Mouse (Mus musculus) macrophage (primary cell): ENCODE data around the gene Vezt. TPM values are rescaled to one million over a fixed set of nuclear protein-coding genes. Genes with fewer than 3 reads are reported as not detected.

ENCODE experiments used
- H3K27ac ChIP-seq: fragments of 350-480 bp; formaldehyde crosslinking; 2 replicates; pipeline ENCODE4 v1.9.0; 2021
- H3K36me3 ChIP-seq: fragments of 350-480 bp; formaldehyde crosslinking; 2 replicates; pipeline ENCODE4 v1.9.0; 2021; ENCODE audit errors: inconsistent target
- H3K4me3 ChIP-seq: fragments of 350-480 bp; formaldehyde crosslinking; 2 replicates; pipeline ENCODE4 v1.9.0; 2021; ENCODE audit errors: inconsistent target
- H3K79me2 ChIP-seq: fragments of 350-480 bp; formaldehyde crosslinking; 2 replicates; pipeline ENCODE4 v1.9.0; 2021; ENCODE audit errors: inconsistent target
- WGBS: methylation state at CpG from one replicate; pipeline ENCODE4 v1.1.7; 2026; ENCODE audit warnings: inconsistent platforms; ENCODE audit not compliant: missing documents; 5-methylcytosine and 5-hydroxymethylcytosine counted together
- polyA plus RNA-seq: library from polyadenylated mRNA; stranded (reverse); fragments of 250-400 nt; gene quantifications from 3 replicates; pipeline ENCODE4 v1.2.4, GENCODE M21; 2018; ENCODE audit warnings: inconsistent platforms
- total RNA-seq, 78 experiments: library from RNA; depleted of rRNA; stranded (reverse); fragments of 250-400 nt; gene quantifications; 1 replicate in 9 of 78; 2 replicates in 24 of 78; 3 replicates in 43 of 78; 4 replicates in 2 of 78; pipeline ENCODE4 v1.2.4; 2018; ENCODE audit warnings: inconsistent platforms in 56 of 78

Gene Vezt
- total RNA-seq (2018; cell fraction: chromatin; rRNA removed) = 100 to 1,000 TPM in 4 of 26 experiments, 10 to 100 TPM in 22; 33.5 to 274 (median 73.5) TPM
- total RNA-seq (2018; cell fraction: cytosol; rRNA removed) = 10 to 100 TPM; 10.6 to 18.7 (median 13.8) TPM
- 100 to 1,000 TPM in 2 of 26 experiments, 10 to 100 TPM in 24; 21.5 to 227 (median 47.7) TPM for total RNA-seq (2018; cell fraction: nucleus; rRNA removed)
- 11.2 to 15.9 TPM (median 13.0 TPM) in 3 replicates for polyA plus RNA-seq

DNA sequence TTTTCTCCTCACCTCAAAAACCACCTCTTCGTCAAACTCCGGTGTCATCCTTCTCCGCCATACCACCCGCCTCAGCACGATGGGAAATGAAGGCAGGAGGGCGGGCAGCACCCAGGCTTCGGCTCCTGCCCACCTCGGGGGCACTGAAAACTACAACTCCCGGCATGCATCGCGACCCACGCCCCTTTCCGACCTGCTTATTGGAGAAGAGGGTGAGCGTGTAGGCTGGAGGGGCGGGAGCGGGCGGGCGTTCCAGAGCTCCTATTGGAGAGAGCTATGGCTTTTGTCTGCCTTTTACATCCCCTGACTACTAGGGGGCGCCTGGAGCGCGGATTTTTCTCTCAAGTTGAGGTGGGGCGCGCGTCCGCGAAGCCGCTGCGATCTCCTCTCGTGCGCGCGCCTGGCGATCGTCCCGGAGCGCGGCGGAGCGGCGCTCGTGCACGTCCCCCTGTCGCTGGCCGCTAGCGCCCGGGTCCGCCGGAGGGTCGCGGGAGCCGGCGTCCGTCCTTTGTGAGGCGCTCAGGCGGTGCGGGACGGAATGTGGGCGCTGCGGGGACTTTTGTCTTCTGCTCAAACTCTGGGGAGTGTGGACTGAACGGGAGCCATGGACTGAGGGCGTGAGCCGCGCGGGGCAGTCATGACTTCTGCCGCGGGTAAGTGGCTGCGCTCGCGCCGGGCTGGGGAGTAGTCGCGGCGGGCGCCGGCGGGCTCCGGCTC, at the start of gene Vezt, which contains the start of gene Fgd6:
Gene Vezt (minus strand): TSS at position 160 of the 717 bp plus-strand sequence.
Gene Fgd6 (plus strand): TSS at position 344 of the 717 bp plus-strand sequence.
- WGBS = under 1% methylated on average over 52 of the region's 77 CpGs

DNA sequence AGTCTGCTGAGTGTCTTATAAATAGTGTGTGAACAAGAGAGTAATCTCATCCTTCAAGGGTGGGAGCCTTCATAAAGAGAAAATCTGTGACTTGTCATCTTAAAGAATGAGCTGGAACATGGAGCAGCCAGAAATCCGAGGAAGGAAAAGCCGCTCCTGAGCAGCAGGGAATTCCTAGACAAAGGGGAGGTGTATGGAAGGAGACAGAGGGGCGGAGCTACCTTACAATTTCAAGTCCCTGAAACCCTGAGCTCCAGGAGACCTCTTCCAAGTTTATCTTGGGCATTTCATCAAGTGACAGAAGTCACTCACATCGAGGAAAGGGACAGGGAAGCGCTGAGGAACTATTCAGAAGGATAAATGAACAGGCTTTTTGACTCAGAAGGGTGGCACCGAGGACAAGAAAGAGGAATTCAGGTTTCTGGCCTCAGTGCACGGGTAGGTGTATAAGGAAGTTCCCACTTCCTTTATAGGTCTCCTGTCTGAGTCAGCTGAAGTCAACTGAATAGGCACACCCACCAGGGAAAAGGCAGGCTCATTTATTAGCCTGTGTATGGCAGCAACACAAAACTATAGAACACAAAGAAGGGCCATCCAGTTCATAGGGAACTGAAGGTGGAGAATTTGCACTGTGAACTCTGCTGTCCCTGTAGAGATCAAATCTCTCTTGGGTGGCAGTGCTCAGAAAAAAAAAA, 46.6 kb upstream of the Vezt start:
- Histone ChIP-seq H3K36me3 (no peaks in the 10 kb centered on the region), H3K4me3 (no peak overlapping the region), H3K27ac (no peak overlapping the region), H3K79me2 (no peaks in the 10 kb centered on the region)
- WGBS = 42% methylated on average over 7 of the region's 7 CpGs

More for the DNA sequence above, at the start of gene Vezt, which contains the start of gene Fgd6:
- Histone ChIP-seq H3K4me3 (peak within 1 kb of the TSS; percentile 88), H3K27ac (peak within 1 kb of the TSS; percentile 68), H3K36me3 (no peaks in the 10 kb centered on the region), H3K79me2 (peaks cover 93% of the 10 kb centered on the region)

DNA sequence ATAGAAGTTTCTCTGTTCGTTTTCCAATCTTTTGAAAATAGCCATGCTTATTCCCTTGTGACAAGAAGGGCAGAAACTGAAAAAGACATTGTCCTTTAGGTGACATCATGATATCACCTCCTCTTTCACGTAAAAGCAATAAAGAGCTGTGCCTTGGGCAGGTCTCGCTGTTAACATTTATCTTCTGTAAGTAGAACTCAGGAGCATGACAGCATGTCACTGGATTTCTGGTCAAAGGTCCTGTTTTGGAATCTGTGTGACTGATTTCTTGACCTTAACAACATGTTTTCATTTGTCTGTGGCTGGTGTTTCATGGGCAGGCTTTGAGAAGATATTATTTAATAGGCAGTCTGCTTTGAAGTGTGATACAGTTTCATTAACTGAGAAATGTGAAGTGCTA, 45.1 kb upstream of the Vezt start:
- no peak overlapping the region for H3K27ac ChIP-seq
- WGBS = 89% methylated on average over 3 of the region's 3 CpGs
- no peaks in the 10 kb centered on the region for H3K36me3 ChIP-seq
- no peak overlapping the region for H3K4me3 ChIP-seq
- H3K79me2 ChIP-seq = no peaks in the 10 kb centered on the region

DNA sequence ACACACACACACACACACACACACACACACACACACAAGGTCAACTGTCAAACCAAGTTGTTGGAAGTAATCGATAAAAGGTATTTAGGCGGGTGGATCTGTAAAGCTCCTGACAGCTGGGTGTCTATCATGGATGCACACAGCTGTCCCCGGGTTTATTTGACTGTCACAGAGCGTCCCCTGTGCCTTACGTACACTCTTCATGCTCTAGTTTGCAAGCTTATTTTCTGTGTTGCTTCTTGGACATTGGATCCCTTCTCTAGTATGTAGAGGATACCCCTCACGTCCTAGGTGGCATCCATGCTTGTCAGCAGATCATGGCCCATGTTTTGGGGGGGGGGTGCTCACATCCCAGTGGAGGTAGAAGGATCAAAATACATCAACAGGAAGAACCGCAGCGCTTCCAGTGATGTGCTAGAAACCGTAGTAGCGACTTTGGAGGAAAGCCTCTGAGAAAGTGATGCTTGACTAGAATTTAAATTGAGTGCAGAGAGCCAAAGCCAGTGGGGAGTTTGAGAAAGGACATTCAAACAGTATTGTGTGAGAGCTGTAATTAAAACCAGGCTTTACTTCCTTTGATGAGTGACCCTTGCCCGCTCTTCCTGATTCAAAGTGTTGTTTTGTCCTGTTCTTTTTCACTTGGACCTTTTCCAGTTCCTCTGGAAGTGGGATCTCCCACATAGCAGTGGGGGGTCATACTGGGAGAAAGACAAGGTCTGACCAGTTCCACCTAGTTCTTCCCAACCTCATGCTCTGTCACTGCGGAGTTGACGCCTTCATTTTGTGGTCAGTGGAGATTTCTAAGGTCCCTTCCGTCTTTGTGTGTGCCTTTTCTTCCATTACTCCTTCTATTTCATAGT, 41.6 kb upstream of the Vezt start:
- Histone ChIP-seq H3K36me3 (no peaks in the 10 kb centered on the region), H3K27ac (no peak overlapping the region), H3K79me2 (no peaks in the 10 kb centered on the region; the same call in 1 of the 2 replicates), H3K4me3 (no peak overlapping the region)
- WGBS = 96% methylated on average over 14 of the region's 14 CpGs

DNA sequence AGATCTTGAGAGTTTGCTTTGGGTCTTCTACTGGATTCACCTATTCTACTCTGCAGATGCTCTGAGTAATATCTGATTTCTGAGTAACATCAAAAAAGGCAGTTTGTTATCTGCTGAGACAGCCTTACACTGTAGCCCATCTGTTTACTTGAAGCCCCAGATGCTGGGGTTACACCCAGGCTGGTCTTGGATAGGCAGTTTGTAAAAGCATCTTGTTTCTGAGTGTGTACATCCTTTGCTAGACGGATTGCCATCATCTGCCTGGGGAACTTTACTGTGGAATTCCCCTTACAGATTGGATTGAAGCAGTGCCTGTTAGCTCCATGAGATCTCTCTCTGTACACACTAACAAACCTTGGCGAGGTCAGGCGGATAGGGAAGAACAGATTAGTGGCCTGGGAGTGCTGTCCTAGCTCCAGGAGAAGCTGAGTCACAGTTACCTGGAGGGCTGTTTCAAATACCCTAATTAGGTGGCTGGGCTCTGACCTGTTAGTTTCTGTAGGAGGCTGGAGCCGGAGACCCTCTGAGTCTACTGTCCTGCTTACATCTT, 37.4 kb upstream of the Vezt start:
- 92% methylated on average over 3 of the region's 4 CpGs for WGBS
- Histone ChIP-seq H3K4me3 (no peak overlapping the region), H3K79me2 (peaks cover 14% of the 10 kb centered on the region; the same call in 1 of the 2 replicates), H3K27ac (no peak overlapping the region), H3K36me3 (no peaks in the 10 kb centered on the region)

DNA sequence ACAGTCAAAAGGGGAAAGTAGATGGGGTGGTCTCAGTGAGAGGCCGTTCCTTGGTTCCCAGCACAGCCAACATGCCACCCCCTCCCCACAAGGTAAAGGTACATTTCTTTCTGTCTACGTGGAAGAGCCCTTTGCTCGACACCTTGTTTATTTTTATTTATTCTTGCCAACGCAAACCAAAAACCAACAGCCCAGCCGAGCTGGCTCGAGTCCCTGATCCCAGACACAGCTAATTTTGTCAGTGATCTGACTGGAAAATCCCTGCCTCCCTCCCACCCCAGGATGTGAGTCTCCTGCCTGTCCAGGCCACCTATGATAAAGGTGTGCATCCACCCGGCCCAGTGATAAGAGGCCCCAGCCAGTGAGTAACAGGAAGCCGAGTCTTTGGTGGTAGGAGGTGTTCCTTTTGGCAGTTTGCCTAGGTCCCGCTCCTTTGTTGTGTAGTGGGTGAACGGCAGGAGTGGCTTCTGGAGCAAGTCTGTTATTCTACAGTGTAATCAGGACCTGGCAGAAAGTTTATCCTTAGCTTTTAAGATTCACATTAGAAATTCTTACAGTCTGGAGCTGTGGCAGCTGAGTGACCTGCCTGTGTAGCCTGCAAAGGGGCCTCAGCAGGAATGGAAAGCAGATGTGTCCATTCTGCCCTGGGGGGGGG, 36.8 kb upstream of the Vezt start:
- no peak overlapping the region for H3K27ac ChIP-seq
- no peak overlapping the region for H3K4me3 ChIP-seq
- H3K79me2 ChIP-seq = peaks cover 15% of the 10 kb centered on the region; the same call in 1 of the 2 replicates
- no peaks in the 10 kb centered on the region for H3K36me3 ChIP-seq
- WGBS = 74% methylated on average over 10 of the region's 10 CpGs

DNA sequence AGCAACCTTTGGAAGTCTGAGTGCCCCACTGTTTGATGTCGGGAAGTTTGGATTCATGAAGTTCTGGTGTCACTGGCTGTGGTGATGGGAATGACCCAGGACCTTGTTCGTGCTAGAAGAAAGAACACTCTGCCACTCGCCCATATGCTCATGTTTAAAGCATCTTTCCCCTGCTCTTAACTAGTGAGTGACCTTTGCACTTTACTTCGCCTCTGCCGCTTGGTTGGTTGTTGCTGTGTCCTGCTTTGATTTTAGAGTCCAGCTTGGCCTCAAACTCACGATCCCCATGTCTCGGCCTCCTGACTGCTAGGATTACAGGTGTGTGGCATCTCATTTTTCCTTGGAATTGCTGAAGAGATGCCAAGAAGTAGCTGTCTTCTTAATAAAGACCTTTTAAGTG, 36.0 kb upstream of the Vezt start:
- H3K4me3 ChIP-seq = no peak overlapping the region
- no peak overlapping the region for H3K27ac ChIP-seq
- WGBS = 94% methylated on average over 7 of the region's 7 CpGs
- no peaks in the 10 kb centered on the region for H3K36me3 ChIP-seq
- H3K79me2 ChIP-seq = peaks cover 22% of the 10 kb centered on the region; the same call in 1 of the 2 replicates

DNA sequence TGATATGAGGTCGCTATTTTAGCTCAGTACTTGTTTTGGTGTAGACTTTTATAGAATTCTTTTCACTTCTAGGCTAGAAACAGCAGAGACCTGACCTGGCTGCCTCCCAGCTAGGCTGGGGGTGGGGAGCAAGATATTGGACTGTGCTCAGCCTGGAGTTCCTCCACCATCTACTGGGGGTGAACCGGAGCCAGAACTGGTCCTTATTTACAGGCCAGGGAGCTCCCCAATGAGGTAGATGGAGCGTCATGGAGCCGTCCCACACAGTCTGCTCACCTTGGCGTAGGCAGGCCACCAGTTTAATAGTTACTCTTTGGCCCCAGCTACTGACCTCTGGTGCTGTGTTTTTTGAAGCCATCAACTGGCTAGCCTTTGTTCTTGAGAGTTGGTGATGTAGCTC, 33.1 kb upstream of the Vezt start:
- Histone ChIP-seq H3K79me2 (peaks cover 27% of the 10 kb centered on the region; the same call in 1 of the 2 replicates), H3K36me3 (no peaks in the 10 kb centered on the region), H3K4me3 (no peak overlapping the region), H3K27ac (no peak overlapping the region)
- WGBS = 94% methylated on average over 5 of the region's 5 CpGs

DNA sequence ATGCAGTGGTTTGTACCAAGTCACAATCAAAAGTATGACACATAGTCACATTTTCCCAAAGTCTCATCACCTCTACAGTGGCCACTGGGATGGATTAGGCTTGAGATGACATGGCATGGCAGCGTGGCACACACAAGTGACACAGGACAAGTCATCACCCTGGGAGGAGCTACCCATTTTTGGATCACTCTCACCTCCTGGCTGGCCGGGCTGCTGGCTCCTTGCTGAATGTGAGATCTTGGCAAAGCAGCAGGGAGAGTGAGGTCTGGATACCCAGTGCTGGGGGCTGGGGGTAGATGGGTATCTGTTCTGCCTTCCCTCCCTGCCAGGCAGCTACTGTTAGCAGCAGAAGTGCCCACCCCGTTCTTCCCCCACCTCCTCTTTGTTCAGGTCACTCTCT, 31.3 kb upstream of the Vezt start:
- 90% methylated on average over 3 of the region's 3 CpGs for WGBS
- Histone ChIP-seq H3K27ac (no peak overlapping the region), H3K4me3 (no peak overlapping the region), H3K79me2 (peaks cover 44% of the 10 kb centered on the region; the same call in 1 of the 2 replicates), H3K36me3 (no peaks in the 10 kb centered on the region)

DNA sequence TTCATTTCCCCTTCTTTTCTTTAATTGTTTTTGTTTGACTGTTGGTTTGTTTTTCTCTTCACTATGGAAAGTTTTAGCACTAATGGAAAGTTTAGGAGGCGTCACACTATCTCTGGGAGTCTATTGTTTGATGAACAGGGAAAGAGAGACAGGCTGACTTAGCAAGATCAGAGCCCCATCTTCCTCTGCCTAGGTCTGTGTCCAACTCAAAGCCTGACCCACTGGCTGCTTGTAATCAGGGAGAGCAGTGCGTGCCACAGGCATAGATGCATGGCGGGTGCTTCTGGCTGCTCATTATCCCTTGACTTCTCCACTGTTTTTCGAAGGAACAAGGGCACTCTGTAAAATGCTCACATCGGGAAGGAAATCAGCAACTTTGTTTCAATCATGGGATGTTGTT, 26.7 kb upstream of the Vezt start:
- Histone ChIP-seq H3K27ac (no peak overlapping the region), H3K4me3 (no peak overlapping the region), H3K79me2 (peaks cover 56% of the 10 kb centered on the region), H3K36me3 (no peaks in the 10 kb centered on the region)
- 97% methylated on average over 5 of the region's 5 CpGs for WGBS

DNA sequence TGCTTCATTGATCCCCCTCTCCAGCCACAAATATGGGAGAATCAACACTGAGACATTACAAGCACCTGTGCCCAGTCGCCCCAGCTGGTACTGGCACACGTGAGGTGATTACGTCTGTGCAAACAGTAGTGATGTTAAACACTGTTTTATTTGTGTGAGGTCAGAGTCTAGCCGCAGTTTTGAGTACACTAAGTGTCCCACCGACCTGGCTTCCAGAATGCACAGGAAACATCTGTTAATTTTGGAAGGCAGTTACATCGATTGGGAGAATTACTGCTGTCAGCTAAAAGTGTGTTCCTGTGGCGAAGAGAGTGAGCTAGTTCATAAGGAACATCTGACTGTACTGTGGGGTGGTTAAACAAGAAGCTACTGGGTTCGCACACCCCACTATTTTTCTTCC, 24.6 kb upstream of the Vezt start:
- 43% methylated on average over 8 of the region's 8 CpGs for WGBS
- Histone ChIP-seq H3K27ac (peak overlapping the region; percentile 78), H3K4me3 (no peak overlapping the region), H3K79me2 (peaks cover 71% of the 10 kb centered on the region), H3K36me3 (no peaks in the 10 kb centered on the region)

DNA sequence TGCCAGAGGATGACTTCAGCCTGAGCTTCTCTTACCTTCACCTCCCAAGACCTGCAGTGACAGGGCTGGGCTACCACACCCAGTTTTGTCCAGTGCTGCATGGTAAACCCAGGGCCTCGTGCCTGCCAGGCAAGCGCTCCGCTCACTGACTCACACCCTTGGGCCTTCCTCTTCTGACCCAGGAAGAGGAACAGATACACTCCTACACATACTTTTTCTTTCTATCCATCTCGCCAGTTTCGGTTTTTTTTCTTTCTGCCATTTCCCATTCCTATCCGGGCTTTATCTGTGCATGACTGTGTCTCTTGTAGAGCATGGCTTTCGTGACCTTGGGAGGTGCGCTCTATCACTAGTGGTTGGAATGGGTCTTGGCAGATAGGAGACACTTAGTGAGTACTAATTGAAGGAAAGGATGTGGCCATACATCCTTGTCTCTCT, 24.0 kb upstream of the Vezt start:
- H3K4me3 ChIP-seq = no peak overlapping the region
- H3K79me2 ChIP-seq = peaks cover 76% of the 10 kb centered on the region
- 58% methylated on average over 8 of the region's 8 CpGs for WGBS
- peak overlapping the region; percentile 78 for H3K27ac ChIP-seq
- no peaks in the 10 kb centered on the region for H3K36me3 ChIP-seq

DNA sequence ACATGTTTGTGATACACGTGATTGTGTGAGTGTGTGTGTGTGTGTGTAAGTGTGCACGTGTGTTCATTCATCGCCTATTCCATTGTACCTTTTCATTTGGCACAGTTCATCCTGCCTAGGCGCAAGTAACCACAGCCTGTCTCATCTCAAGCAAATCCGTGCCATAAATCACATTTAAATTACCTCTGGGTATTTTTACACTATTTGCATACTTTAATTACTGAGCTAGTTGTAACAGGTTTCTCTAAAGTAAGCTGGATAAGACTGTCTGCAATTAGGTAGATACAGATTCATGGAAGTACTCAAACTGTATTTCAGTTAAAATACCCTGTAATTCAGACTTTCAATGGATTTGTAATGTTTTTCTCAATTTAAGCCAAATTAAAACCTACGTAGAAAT, 20.9 kb upstream of the Vezt start:
- H3K4me3 ChIP-seq = no peak overlapping the region
- no peak overlapping the region for H3K27ac ChIP-seq
- no peaks in the 10 kb centered on the region for H3K36me3 ChIP-seq
- 83% methylated on average over 6 of the region's 6 CpGs for WGBS
- H3K79me2 ChIP-seq = peaks cover 82% of the 10 kb centered on the region
